In genomic region chr3:108562777-108563271, GRCm38 (mm10) we compare ENCODE assay signal across 8 mouse cellular contexts. TPM values are rescaled to one million over a fixed set of nuclear protein-coding genes. Genes with fewer than 3 reads are reported as not detected.
A peak's percentile ranks its signal among the peaks of the same experiment; 100 is the strongest.
DNase-seq lines count a peak whose midpoint lies in the region; ATAC-seq and TF ChIP-seq lines count a peak whose summit lies in the region.

No protein-coding gene starts in this region.

- peak; percentile 7 for DNase-seq in gastrocnemius, postnatal 10 days
- DNase-seq in gastrocnemius, postnatal 4 days (ENCODE audit: low spot score in 2 of 2), result no peak
- DNase-seq in c-Kit-positive CD71-positive TER-119-negative erythroid progenitor cells, embryonic 14.5 days (ENCODE audit: low read depth), result peak; percentile 70
- DNase-seq in stomach, postnatal 0 days (ENCODE audit: low spot score), result peak; percentile 60
- no peak for DNase-seq in gastrocnemius, postnatal 14 days

- H3K27ac ChIP-seq in heart, embryonic 11.5 days (ENCODE audit: low read depth, low read length), result peak overlapping the region; percentile 84
- peak overlapping the region; percentile 94 for H3K27ac ChIP-seq in kidney, embryonic 16.5 days (ENCODE audit: low read length)
- H3K27ac ChIP-seq in macrophage, result peak overlapping the region; percentile 92
- H3K27ac ChIP-seq in stomach, postnatal 0 days (replicated peaks), result peak overlapping the region; percentile 93

- TF ChIP-seq CTCF in stomach, postnatal 0 days (IDR thresholded peaks at IDR 0.05; ENCODE audit: low read depth), result peak; percentile 62

- peaks cover 11% of the 10 kb centered on the region; the same call in 1 of the 2 replicates for H3K36me3 ChIP-seq in heart, embryonic 11.5 days (ENCODE audit: control insufficient read depth, insufficient read depth, low read length)
- H3K36me3 ChIP-seq in kidney, embryonic 16.5 days (ENCODE audit: insufficient read depth, low read length), result peaks cover 20% of the 10 kb centered on the region
- H3K36me3 ChIP-seq in macrophage (ENCODE audit: inconsistent target), result peaks cover 23% of the 10 kb centered on the region; the same call in 1 of the 2 replicates
- H3K36me3 ChIP-seq in stomach, postnatal 0 days (ENCODE audit: control insufficient read depth, insufficient read depth, low read length), result peaks cover 12% of the 10 kb centered on the region

- peak overlapping the region; percentile 63 for H3K9ac ChIP-seq in heart, embryonic 11.5 days (ENCODE audit: low read depth, low read length)
- H3K9ac ChIP-seq in kidney, embryonic 16.5 days (replicated peaks; ENCODE audit: low read length), result peak overlapping the region; percentile 89
- peak overlapping the region; percentile 47 for H3K9ac ChIP-seq in stomach, postnatal 0 days (ENCODE audit: low read length)

- H3K9me3 ChIP-seq in heart, embryonic 11.5 days (replicated peaks; ENCODE audit: control insufficient read depth, low read length), result no peaks in the 10 kb centered on the region
- no peaks in the 10 kb centered on the region for H3K9me3 ChIP-seq in kidney, embryonic 16.5 days (ENCODE audit: low read length)
- no peaks in the 10 kb centered on the region for H3K9me3 ChIP-seq in stomach, postnatal 0 days (ENCODE audit: control insufficient read depth, low read length)

- no peaks in the 10 kb centered on the region for H3K27me3 ChIP-seq in heart, embryonic 11.5 days (ENCODE audit: control insufficient read depth, insufficient read depth, low read length)
- H3K27me3 ChIP-seq in kidney, embryonic 16.5 days (ENCODE audit: insufficient read depth, low read length), result no peaks in the 10 kb centered on the region
- H3K27me3 ChIP-seq in stomach, postnatal 0 days (ENCODE audit: control insufficient read depth, insufficient read depth, low read length), result no peaks in the 10 kb centered on the region

- WGBS in heart, embryonic 11.5 days (ENCODE audit: insufficient replicate concordance), result 9% methylated on average over 15 of the region's 15 CpGs
- WGBS in kidney, embryonic 16.5 days, result 6% methylated on average over 15 of the region's 15 CpGs
- under 1% methylated on average over 15 of the region's 15 CpGs for WGBS in macrophage (ENCODE audit: missing documents)
- 2% methylated on average over 15 of the region's 15 CpGs for WGBS in stomach, postnatal 0 days

- H3K4me3 ChIP-seq in heart, embryonic 11.5 days (ENCODE audit: low read depth, low read length), result peak overlapping the region; percentile 91
- H3K4me3 ChIP-seq in kidney, embryonic 16.5 days (ENCODE audit: low read length), result peak overlapping the region; percentile 93
- peak overlapping the region; percentile 88 for H3K4me3 ChIP-seq in macrophage (ENCODE audit: inconsistent target)
- peak overlapping the region; percentile 88 for H3K4me3 ChIP-seq in stomach, postnatal 0 days (ENCODE audit: low read depth, low read length)

- no peak for TF ChIP-seq EP300 in stomach, postnatal 0 days (optimal IDR thresholded peaks at IDR 0.05)

- 0 out of 2 replicates have a peak, but pooled peaks have one; percentile 50 for ATAC-seq in heart, embryonic 11.5 days (replicated peaks; ENCODE audit: insufficient number of reproducible peaks, low FRiP score, low TSS enrichment)
- ATAC-seq in kidney, embryonic 16.5 days (ENCODE audit: low FRiP score, low TSS enrichment), result peak; percentile 75
- ATAC-seq in stomach, postnatal 0 days (ENCODE audit: low FRiP score, low TSS enrichment), result peak; percentile 72

- H3K4me1 ChIP-seq in heart, embryonic 11.5 days (ENCODE audit: control insufficient read depth, insufficient read depth, low read length), result peaks cover 7% of the 10 kb centered on the region
- peaks cover 16% of the 10 kb centered on the region for H3K4me1 ChIP-seq in kidney, embryonic 16.5 days (ENCODE audit: insufficient read depth, low read length)
- peaks cover 4% of the 10 kb centered on the region; the same call in 1 of the 2 replicates for H3K4me1 ChIP-seq in stomach, postnatal 0 days (replicated peaks; ENCODE audit: control insufficient read depth, insufficient read depth)

- peak overlapping the region; percentile 89 for H3K4me2 ChIP-seq in heart, embryonic 11.5 days
- peak overlapping the region; percentile 88 for H3K4me2 ChIP-seq in kidney, embryonic 16.5 days (replicated peaks; ENCODE audit: low read depth, low read length)
- peak overlapping the region; percentile 75 for H3K4me2 ChIP-seq in stomach, postnatal 0 days (replicated peaks; ENCODE audit: low read depth)

- intact Hi-C loops in gastrocnemius, postnatal 14 days (cut with DNase I; ENCODE audit: low total_unique reads), result loop anchor here (5.0 kb wide), 2 partner anchors 96 to 161 kb away; no protein-coding TSS in a partner anchor

- H3K79me2 ChIP-seq in macrophage (ENCODE audit: inconsistent target), result peaks cover 22% of the 10 kb centered on the region

RNA-seq across cellular contexts. Expression of gene Tmem167b, which starts 0.6 kb away (rescaled TPM):
- 10 to 100 TPM; 23.1 to 24.9 TPM for total RNA-seq in gastrocnemius, postnatal 10 days (2021)
- total RNA-seq in gastrocnemius, postnatal 4 days (2021), result 10 to 100 TPM; 31.5 to 34.5 TPM
- 31.7 and 34.6 TPM in 2 replicates for polyA plus RNA-seq in heart, embryonic 11.5 days (2014; fragmentation: Nextera tagmentation; extraction: Ambion mirVana)
- 38.0 and 38.4 TPM in 2 replicates for polyA plus RNA-seq in kidney, embryonic 16.5 days (2015; fragmentation: Nextera tagmentation; extraction: Ambion mirVana)
- 10 to 100 TPM in 10 of 26 experiments, 1 to 10 TPM in 16; 3.2 to 17.5 (median 9.7) TPM for total RNA-seq in macrophage (2018; cell fraction: chromatin; rRNA removed)
- total RNA-seq in macrophage (2018; cell fraction: cytosol; rRNA removed), result 10 to 100 TPM; 38.0 to 74.0 (median 55.2) TPM
- 10 to 100 TPM; 12.5 to 54.4 (median 29.0) TPM for total RNA-seq in macrophage (2018; cell fraction: nucleus; rRNA removed)
- polyA plus RNA-seq in macrophage (2018), result 40.7 to 43.1 TPM (median 41.5 TPM) in 3 replicates
- 29.9 and 33.0 TPM in 2 replicates for polyA plus RNA-seq in stomach, postnatal 0 days (2015; fragmentation: Nextera tagmentation; extraction: Ambion mirVana)
- 10 to 100 TPM; 17.7 to 19.7 TPM for total RNA-seq in gastrocnemius, postnatal 14 days (2021)

RNA-seq across cellular contexts. Expression of gene Taf13, which starts 8.7 kb away (rescaled TPM):
- total RNA-seq in gastrocnemius, postnatal 10 days (2021), result 10 to 100 TPM; 19.4 to 22.6 TPM
- total RNA-seq in gastrocnemius, postnatal 4 days (2021), result 10 to 100 TPM; 20.6 to 20.8 TPM
- 25.4 and 31.8 TPM in 2 replicates for polyA plus RNA-seq in heart, embryonic 11.5 days (2014; fragmentation: Nextera tagmentation; extraction: Ambion mirVana)
- polyA plus RNA-seq in kidney, embryonic 16.5 days (2015; fragmentation: Nextera tagmentation; extraction: Ambion mirVana), result 34.0 and 35.6 TPM in 2 replicates
- total RNA-seq in macrophage (2018; cell fraction: chromatin; rRNA removed), result 10 to 100 TPM in 18 of 26 experiments, 1 to 10 TPM in 8; 3.0 to 25.1 (median 11.8) TPM
- total RNA-seq in macrophage (2018; cell fraction: cytosol; rRNA removed), result 10 to 100 TPM; 16.7 to 33.0 (median 24.2) TPM
- total RNA-seq in macrophage (2018; cell fraction: nucleus; rRNA removed), result 10 to 100 TPM in 21 of 26 experiments, 1 to 10 TPM in 5; 7.1 to 26.2 (median 15.1) TPM
- 23.0 to 37.5 TPM (median 26.9 TPM) in 3 replicates for polyA plus RNA-seq in macrophage (2018)
- 40.0 and 42.2 TPM in 2 replicates for polyA plus RNA-seq in stomach, postnatal 0 days (2015; fragmentation: Nextera tagmentation; extraction: Ambion mirVana)
- 10 to 100 TPM; 16.8 to 20.1 TPM for total RNA-seq in gastrocnemius, postnatal 14 days (2021)

RNA-seq across cellular contexts. Expression of gene 5330417C22Rik, which starts 26.5 kb away (rescaled TPM):
- under 1 TPM; 0.19 to 0.25 TPM for total RNA-seq in gastrocnemius, postnatal 10 days (2021)
- total RNA-seq in gastrocnemius, postnatal 4 days (2021), result under 1 TPM in 1 of 2 experiments, not detected in 1; 0.10 TPM
- polyA plus RNA-seq in heart, embryonic 11.5 days (2014; fragmentation: Nextera tagmentation; extraction: Ambion mirVana), result 0.59 and 0.63 TPM in 2 replicates
- polyA plus RNA-seq in kidney, embryonic 16.5 days (2015; fragmentation: Nextera tagmentation; extraction: Ambion mirVana), result 1.4 TPM in 2 replicates
- 1 to 10 TPM in 1 of 26 experiments, under 1 TPM in 2, not detected in 23; 0.14 to 1.5 (median 0.22) TPM for total RNA-seq in macrophage (2018; cell fraction: chromatin; rRNA removed)
- under 1 TPM in 2 of 26 experiments, not detected in 24; 0.06 to 0.11 TPM for total RNA-seq in macrophage (2018; cell fraction: cytosol; rRNA removed)
- total RNA-seq in macrophage (2018; cell fraction: nucleus; rRNA removed), result under 1 TPM in 2 of 26 experiments, not detected in 24; 0.06 to 0.12 TPM
- not detected in 3 replicates for polyA plus RNA-seq in macrophage (2018)
- 30.8 and 32.0 TPM in 2 replicates for polyA plus RNA-seq in stomach, postnatal 0 days (2015; fragmentation: Nextera tagmentation; extraction: Ambion mirVana)
- total RNA-seq in gastrocnemius, postnatal 14 days (2021), result under 1 TPM in 1 of 2 experiments, not detected in 1; 0.07 TPM

RNA-seq across cellular contexts. Expression of gene Wdr47, which starts 28.3 kb away (rescaled TPM):
- 1 to 10 TPM; 6.2 to 7.7 TPM for total RNA-seq in gastrocnemius, postnatal 10 days (2021)
- 1 to 10 TPM; 7.7 to 8.9 TPM for total RNA-seq in gastrocnemius, postnatal 4 days (2021)
- 7.5 and 8.9 TPM in 2 replicates for polyA plus RNA-seq in heart, embryonic 11.5 days (2014; fragmentation: Nextera tagmentation; extraction: Ambion mirVana)
- polyA plus RNA-seq in kidney, embryonic 16.5 days (2015; fragmentation: Nextera tagmentation; extraction: Ambion mirVana), result 8.9 and 10.6 TPM in 2 replicates
- 10 to 100 TPM in 22 of 26 experiments, 1 to 10 TPM in 4; 6.5 to 53.0 (median 21.2) TPM for total RNA-seq in macrophage (2018; cell fraction: chromatin; rRNA removed)
- total RNA-seq in macrophage (2018; cell fraction: cytosol; rRNA removed), result 1 to 10 TPM; 2.5 to 9.9 (median 5.4) TPM
- total RNA-seq in macrophage (2018; cell fraction: nucleus; rRNA removed), result 10 to 100 TPM in 17 of 26 experiments, 1 to 10 TPM in 9; 4.2 to 23.9 (median 11.9) TPM
- 4.4 to 5.8 TPM (median 5.8 TPM) in 3 replicates for polyA plus RNA-seq in macrophage (2018)
- 5.3 and 5.7 TPM in 2 replicates for polyA plus RNA-seq in stomach, postnatal 0 days (2015; fragmentation: Nextera tagmentation; extraction: Ambion mirVana)
- 1 to 10 TPM; 3.3 to 5.8 TPM for total RNA-seq in gastrocnemius, postnatal 14 days (2021)

RNA-seq across cellular contexts. Expression of gene 1700013F07Rik, which starts 28.9 kb away (rescaled TPM):
- total RNA-seq in gastrocnemius, postnatal 10 days (2021), result not detected
- not detected for total RNA-seq in gastrocnemius, postnatal 4 days (2021)
- polyA plus RNA-seq in heart, embryonic 11.5 days (2014; fragmentation: Nextera tagmentation; extraction: Ambion mirVana), result not detected in 2 replicates
- 0.37 and 0.41 TPM in 2 replicates for polyA plus RNA-seq in kidney, embryonic 16.5 days (2015; fragmentation: Nextera tagmentation; extraction: Ambion mirVana)
- not detected for total RNA-seq in macrophage (2018; cell fraction: chromatin; rRNA removed)
- not detected for total RNA-seq in macrophage (2018; cell fraction: cytosol; rRNA removed)
- not detected for total RNA-seq in macrophage (2018; cell fraction: nucleus; rRNA removed)
- polyA plus RNA-seq in macrophage (2018), result not detected in 3 replicates
- 0.34 TPM in 1 of 2 replicates, not detected in the other for polyA plus RNA-seq in stomach, postnatal 0 days (2015; fragmentation: Nextera tagmentation; extraction: Ambion mirVana)
- total RNA-seq in gastrocnemius, postnatal 14 days (2021), result not detected

Comparison
In these comparisons a context has a peak if more than half of its experiments do, and no peak if none do; other contexts are left out.
1. DNase-seq: peak in gastrocnemius, postnatal 10 days (single experiment), c-Kit-positive CD71-positive TER-119-negative erythroid progenitor cells, embryonic 14.5 days (single experiment) and stomach, postnatal 0 days (single experiment); none in gastrocnemius, postnatal 4 days (0 of 2) and gastrocnemius, postnatal 14 days (single experiment).
2. RNA of gene 5330417C22Rik, which starts 26.5 kb away (polyA plus RNA-seq): 30.8 to 32.0 TPM in stomach, postnatal 0 days; 1.4 TPM in kidney, embryonic 16.5 days, 0.59 to 0.63 TPM in heart, embryonic 11.5 days and not detected in macrophage; every median in the first group is over 10 times any median in the second.
3. Peak in every context shown above with its lines, with median percentiles within 50 percentile points of each other: ATAC-seq, H3K27ac ChIP-seq, H3K4me2 ChIP-seq, H3K4me3 ChIP-seq and H3K9ac ChIP-seq.